Mouse (Mus musculus): ENCODE results near the gene Shroom3. TPM values are rescaled to one million over a fixed set of nuclear protein-coding genes. Genes with fewer than 3 reads are reported as not detected.
A peak's percentile ranks its signal among the peaks of the same experiment; 100 is the strongest.

The Shroom3 gene
- total RNA-seq, 2 experiments from 2014 or later: 8.1 to 9.5 TPM

GRCm38 (mm10) chr5:92850925-92851324 is 167.7 kb downstream of the Shroom3 start:
- DNase-seq: no peak

- no peak for DNase-seq
Observed at GRCm38 (mm10) chr5:92854983-92855382, 171.7 kb downstream of the Shroom3 start.

- peak; percentile 44 to 47 for DNase-seq
Observed at GRCm38 (mm10) chr5:92856346-92856745, 173.1 kb downstream of the Shroom3 start.

- DNase-seq: no peak
Observed at GRCm38 (mm10) chr5:92857177-92857576, 173.9 kb downstream of the Shroom3 start.

- DNase-seq: no peak
Observed at GRCm38 (mm10) chr5:92858104-92858503, 174.9 kb downstream of the Shroom3 start.

- no peak for DNase-seq
Observed at GRCm38 (mm10) chr5:92858576-92858975, 175.3 kb downstream of the Shroom3 start.

- no peak for DNase-seq
Observed at GRCm38 (mm10) chr5:92861416-92862112, 178.3 kb downstream of the Shroom3 start.

- no peak for DNase-seq
Observed at GRCm38 (mm10) chr5:92865090-92865489, 181.9 kb downstream of the Shroom3 start.

GRCm38 (mm10) chr5:92866546-92866945 is 183.3 kb downstream of the Shroom3 start:
- DNase-seq: no peak

- DNase-seq: no peak
Observed at GRCm38 (mm10) chr5:92867253-92867652, 184.0 kb downstream of the Shroom3 start.

GRCm38 (mm10) chr5:92868231-92868630 is 185.0 kb downstream of the Shroom3 start:
- no peak for DNase-seq

- DNase-seq: no peak
Observed at GRCm38 (mm10) chr5:92871048-92871447, 187.8 kb downstream of the Shroom3 start.

- no peak for DNase-seq
Observed at GRCm38 (mm10) chr5:92872182-92872581, 188.9 kb downstream of the Shroom3 start.

- no peak for DNase-seq
Observed at GRCm38 (mm10) chr5:92872991-92873390, 189.8 kb downstream of the Shroom3 start.

- no peak for DNase-seq
Observed at GRCm38 (mm10) chr5:92873518-92873917, 190.3 kb downstream of the Shroom3 start.

- no peak for DNase-seq
Observed at GRCm38 (mm10) chr5:92875836-92876235, 192.6 kb downstream of the Shroom3 start.

- no peak for DNase-seq
Observed at GRCm38 (mm10) chr5:92877104-92877503, 193.9 kb downstream of the Shroom3 start.

- DNase-seq: no peak
Observed at GRCm38 (mm10) chr5:92880393-92880792, 197.2 kb downstream of the Shroom3 start.

- no peak for DNase-seq
Observed at GRCm38 (mm10) chr5:92880893-92881292, 197.7 kb downstream of the Shroom3 start.

- DNase-seq: peak in 1 of 2 experiments; percentile 17
Observed at GRCm38 (mm10) chr5:92886141-92886540, 202.9 kb downstream of the Shroom3 start.

- DNase-seq: no peak
Observed at GRCm38 (mm10) chr5:92887501-92887900, 204.3 kb downstream of the Shroom3 start.

- no peak for DNase-seq
Observed at GRCm38 (mm10) chr5:92888628-92889241, 205.5 kb downstream of the Shroom3 start.

GRCm38 (mm10) chr5:92890902-92891301 is 207.7 kb downstream of the Shroom3 start:
- no peak for DNase-seq

- DNase-seq: no peak
Observed at GRCm38 (mm10) chr5:92893284-92893683, 210.0 kb downstream of the Shroom3 start.
